Mouse (Mus musculus) cortical plate, adult 2 months (tissue): ENCODE measurements around the gene Sav1.

Experiments used
- CTCF ChIP-seq: fragments of 200-500 bp; IDR thresholded peaks from 2 replicates; pipeline ENCODE4 v1.5.1; 2011; ENCODE audit warnings: mild to moderate bottlenecking, control low read depth, low read length; ENCODE audit not compliant: insufficient read depth; ENCODE audit errors: extremely low read depth
- POLR2A ChIP-seq: fragments of 200-500 bp; IDR thresholded peaks from 2 replicates; pipeline ENCODE4 v1.6.1; 2011; ENCODE audit warnings: mild to moderate bottlenecking, low read length, control low read depth; ENCODE audit not compliant: insufficient read depth; ENCODE audit errors: extremely low read depth

GRCm38 (mm10) chr12:69986241-69986762 is 500 bp downstream of the Sav1 start:
- no peak for TF ChIP-seq CTCF
- TF ChIP-seq POLR2A: no peak
